Mouse (Mus musculus): ENCODE measurements at regions not wholly inside any gene's neighbourhood (a gene's known extent, or its start where the extent isn't known, plus 50 kb on each side); places are given as distances from the start of the nearest gene placed in this dataset.

DNA sequence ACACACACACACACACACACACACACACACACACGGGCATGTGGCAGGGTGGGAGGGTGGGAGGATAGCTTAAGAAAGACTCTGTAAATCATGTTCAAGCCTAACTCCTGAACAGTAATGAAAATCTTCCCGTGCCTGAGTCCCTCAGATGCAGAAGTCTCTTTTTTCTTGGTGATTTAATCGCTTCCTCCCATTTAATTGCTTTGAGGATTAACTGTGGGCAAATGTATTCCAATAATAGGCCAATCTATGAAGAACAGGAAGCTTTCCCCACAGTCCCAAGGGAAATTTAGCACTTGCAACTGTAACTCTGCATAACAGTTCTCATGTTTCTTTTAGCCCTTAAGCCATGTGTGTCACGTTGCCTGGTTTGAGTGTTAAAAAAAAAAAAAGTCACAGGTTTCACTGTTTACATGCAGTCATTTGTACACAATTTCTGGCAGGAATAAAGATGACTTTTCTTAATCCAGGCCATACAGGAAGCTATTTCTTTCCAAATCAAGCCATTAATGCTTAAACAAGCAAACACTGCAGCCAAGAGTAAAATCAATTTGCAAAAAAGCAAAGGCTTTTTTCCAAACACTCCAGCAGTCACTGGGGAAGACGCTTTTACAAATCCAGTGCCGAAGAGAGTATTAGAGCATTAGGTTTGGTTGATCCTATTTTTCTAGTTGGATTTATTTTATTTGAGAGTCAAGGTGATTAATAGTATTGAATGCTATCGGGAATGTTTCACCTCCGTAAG, 370.8 kb upstream of the Atp2b1 start:
- intact Hi-C loops (cut with DNase I) = no loop called here
- no peak for DNase-seq

DNA sequence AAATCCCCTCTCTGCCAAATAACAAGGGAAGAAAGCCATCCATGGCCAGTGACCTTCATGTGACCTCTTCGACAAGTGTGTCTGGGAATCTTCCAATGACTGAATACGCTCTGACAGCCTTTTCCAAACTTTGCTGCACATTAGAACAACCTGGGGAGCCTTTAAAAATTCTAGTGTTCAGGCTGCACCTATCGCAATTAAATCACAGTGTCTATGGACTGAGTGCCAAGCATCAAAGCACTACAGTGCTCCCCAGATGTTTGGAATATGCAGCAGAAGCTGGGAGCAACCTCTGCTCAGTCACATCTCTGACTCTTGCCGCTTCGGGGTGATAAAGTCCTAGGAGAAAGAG, 370.2 kb upstream of the Atp2b1 start:
- intact Hi-C loops (cut with DNase I) = no loop called here
- peak in 1 of 2 experiments; percentile 21 for DNase-seq

DNA sequence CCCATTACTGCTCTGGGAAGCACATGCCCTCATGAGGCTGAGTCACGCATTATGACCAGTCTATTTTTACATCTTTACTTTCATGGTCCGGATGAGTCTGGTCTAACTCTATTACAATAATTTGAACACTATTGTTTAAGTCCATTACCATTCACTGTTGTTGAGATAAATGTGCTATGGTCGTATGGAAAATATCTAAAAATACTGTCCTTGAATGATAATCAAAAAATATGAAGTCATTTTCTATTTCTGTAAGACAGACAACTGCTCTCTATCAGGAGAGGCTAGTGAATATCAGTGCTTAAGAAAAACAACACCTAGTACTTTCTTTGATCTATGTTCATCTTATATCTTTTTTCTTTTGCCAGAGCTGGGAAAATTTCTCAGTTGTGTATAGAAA, 359.6 kb upstream of the Atp2b1 start:
- intact Hi-C loops (cut with DNase I) = no loop called here
- no peak for DNase-seq

DNA sequence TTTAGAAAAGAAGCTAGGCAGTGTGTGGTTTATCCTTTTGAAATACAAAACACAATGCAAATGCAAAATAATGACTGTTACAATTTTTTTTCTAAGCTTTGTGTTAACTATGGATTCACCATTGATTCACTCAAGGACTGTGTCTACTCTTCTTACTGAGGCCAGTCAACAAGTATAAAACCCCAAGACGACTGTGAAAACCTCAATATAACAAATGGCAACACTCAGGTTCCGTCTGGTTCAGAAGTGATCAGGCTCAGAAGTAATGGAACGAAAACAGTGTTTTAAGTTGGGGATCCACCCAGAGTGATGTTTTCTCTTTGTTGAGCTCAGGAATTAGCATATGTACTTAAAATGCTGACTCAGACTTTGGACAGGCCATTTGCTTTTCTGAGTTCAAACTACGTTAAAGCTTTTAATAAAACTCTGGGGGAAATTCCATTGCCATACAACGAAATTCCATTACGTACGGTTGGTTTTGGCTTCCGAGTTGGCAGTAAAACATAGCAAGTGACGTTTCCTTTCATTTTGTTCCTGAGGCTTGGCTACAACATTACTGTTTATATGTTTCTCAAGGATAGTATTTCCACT, 356.6 kb upstream of the Atp2b1 start:
- intact Hi-C loops (cut with DNase I) = no loop called here
- DNase-seq = no peak

DNA sequence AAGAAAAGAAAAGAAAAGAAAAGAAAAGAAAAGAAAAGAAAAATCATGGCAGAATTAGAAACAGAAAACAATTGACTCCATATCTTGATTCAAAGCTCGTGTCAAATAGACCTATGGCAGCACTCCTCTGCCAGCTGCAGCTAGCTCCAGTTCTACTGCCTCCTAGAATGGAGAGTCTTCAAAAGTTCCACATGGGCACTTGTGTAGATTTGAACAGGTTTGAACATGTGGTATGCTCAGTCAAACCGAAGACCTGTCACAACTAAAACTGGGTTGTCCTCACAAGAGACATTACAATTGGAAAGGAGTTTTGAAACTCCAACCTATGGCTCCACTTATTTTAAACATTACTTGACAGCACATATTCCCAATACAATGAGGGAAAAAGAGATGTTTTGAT, 355.6 kb upstream of the Atp2b1 start:
- DNase-seq = no peak
- intact Hi-C loops (cut with DNase I) = no loop called here

DNA sequence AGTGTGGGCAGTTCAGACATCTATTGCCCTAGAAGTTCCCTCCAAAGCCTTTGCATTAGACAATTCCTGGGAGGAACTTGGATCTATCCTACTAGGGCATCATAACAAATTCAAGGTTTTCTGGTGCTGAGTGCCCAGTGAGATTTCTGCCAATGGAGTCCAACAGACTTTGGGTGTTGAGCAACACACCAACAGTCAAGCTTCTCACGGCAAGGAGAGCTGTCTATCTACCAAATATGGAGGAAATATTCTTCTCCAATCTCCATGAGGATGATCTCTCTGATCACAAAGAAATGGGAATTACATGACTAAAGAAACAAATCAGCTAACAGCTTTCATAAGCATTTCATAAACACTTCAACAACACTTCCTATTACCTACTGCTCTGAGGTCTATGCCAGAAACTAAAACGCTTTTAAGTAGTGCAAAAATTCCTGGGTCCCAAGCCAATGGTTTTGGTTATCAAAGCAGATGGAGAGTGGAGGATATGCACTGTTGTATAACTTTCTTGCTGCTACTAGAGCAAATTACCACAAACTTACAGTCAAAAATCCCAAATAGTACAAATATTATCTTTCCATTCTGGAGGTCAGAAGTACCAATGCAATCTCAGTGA, 351.8 kb upstream of the Atp2b1 start:
- DNase-seq = no peak
- intact Hi-C loops (cut with DNase I) = loop anchor here (10.0 kb wide), 1 partner anchor 452 kb away; no protein-coding TSS in a partner anchor

DNA sequence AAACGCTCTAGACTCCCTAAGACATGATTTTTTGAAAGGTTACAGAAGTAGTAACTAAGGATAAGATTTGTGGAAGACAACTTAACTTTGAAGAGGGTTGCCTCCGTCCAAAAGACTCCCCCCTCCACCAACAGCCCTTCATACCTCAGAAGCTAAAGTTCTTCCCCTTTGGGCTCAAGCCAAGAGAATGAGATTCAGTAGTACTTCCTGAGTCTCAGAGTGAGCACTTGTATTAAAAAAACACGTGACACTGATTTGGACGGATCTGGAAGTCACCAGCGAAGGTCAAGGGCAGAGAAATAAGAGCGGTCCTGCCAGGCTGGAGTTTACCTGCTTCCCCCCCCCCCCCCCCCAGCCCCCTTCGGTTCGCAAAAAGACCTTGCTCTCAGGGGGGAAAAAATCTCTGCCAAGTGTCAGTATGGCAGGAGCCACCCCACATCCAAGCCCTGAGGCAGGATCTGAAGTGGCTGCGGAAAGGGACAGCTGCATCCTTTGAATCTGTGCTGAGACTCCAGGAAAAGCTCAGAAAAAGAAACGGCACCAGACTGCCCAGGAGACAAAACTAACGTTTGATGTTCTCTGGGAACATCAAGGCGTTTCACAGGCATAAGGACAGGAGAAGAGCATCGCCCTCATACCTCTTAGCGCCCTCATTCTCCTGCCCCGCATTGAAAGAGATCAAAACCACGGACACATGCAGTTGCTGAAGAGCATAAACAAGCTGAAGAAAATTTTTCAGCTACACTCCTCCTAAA, 341.2 kb upstream of the Atp2b1 start:
- DNase-seq = no peak
- intact Hi-C loops (cut with DNase I) = no loop called here

DNA sequence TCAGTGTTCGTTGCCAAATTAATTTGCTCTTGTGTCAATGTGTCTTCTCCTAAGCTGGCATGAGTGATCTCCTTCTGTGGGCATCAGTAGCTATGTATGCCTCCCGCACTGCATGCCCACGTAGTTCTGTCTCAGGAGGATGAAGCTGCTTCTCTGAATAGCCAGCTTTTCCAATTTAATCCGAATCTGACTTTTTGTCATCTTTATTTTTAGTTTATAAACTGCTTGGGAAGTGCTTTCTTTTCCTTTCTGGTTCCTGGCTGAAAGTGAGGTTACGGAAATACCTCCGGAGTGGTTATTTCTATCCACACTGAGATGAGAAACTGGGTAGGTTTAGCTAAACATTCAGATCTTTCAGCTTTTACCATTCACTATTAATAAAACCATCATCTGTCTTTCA, 337.2 kb upstream of the Atp2b1 start:
- DNase-seq = no peak
- intact Hi-C loops (cut with DNase I) = no loop called here

DNA sequence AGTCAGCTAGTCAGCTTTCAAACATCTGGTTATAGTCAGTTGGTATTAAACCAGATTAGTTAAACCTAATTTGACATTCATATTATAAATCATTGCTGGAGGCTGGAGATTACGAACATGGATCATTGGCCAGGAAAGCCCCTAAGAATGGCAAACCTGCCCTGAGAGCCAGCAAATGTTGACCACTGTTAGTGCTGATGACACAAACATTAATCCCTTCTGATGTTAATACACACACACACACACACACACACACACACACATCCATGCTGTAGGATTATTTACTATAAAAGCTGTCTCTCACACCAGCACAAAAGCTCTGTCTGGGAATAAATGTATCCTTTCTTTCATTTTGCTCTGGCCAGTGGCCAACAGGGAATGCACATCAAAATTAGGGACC, 329.4 kb upstream of the Atp2b1 start:
- no peak for DNase-seq
- intact Hi-C loops (cut with DNase I) = no loop called here

DNA sequence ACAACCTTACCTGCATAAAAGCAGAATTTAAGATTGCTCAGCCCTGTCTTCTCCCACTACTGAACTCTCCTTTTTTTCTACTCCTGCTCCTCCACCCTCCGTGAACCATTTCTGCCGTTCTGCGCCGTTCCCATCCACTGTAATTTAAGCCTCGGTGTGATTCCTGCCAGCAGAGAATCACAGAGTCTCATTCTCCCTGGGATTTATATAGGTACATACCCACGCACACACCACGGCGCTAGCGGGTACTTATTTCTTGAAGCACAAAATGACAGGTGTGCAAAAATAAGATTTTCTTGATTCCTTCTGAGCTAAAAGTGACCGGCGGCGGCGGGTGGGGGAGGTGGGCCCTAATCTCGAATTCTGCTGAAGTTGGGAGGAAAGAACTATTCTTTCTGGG, 324.5 kb upstream of the Atp2b1 start:
- intact Hi-C loops (cut with DNase I) = no loop called here
- DNase-seq = no peak

DNA sequence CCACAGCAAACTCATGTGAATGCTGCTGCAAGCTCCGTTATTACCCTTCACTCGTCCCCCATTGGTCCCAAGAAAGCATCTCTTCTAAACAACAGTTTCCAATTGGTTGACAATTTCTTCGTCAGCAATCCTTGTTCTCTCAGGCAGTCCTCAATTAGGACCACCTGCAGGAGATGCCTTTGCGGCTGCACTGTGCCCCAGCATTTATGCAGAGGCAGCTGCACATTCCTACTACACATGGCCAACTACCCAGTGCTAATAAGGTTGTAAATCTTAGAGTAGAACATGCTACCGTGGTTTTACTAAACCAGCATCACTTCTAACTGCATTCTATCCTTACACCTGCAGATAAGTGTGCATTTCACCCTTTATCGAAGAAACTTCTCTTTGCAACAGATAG, 322.1 kb upstream of the Atp2b1 start:
- no peak for DNase-seq
- intact Hi-C loops (cut with DNase I) = no loop called here

DNA sequence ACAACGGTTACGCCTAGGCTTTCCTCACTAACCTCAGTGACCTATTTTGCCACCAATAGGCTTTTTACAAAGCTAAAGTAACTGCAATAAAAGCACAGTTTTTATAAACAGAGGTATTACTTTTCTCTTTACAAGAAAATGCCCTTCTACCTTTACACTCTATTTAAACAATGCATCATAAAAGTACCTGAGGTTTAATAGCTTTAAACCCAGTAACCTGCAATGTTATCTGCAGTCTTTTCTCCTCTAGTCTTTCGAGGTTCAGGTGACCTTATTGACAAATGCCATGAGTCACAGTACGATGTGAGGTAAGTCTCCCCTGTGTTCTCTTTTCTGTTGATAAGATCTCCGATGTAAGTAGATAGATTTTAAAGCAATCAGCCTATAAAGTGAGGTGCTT, 320.3 kb upstream of the Atp2b1 start:
- intact Hi-C loops (cut with DNase I) = no loop called here
- no peak for DNase-seq

DNA sequence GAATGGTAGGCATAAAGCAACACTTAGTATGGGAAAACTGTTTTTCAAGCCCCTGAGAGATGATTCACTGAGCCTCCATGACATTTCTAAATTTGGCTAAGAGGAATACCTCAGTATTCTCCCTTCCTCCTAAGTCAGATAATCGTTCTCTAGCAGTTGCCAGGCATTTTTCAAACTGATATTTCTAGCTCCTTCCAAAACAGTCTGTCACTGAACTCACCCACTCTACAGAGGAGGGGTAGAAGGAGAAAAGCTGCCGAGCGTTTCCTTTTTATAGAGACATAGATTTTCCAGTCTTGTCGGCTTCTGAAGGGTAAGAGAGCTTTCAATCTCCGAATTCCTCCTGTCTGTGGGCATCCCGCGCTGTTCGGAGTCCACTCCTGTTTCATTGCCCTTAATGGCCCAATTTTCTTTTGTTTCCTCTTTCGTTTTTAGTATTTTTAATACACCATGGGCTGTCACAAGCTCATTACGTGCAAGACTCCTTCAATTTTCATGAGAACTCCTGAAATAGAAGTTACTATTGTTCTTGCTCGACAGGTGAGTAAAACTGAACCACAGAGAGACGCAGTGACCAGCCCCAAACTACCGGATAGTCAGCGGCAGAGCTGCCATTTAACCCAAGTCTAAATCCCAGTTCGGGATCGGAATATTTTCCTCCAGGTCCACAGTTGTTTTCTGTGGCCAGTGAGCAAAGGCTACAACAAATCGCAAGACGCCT, 305.8 kb upstream of the Atp2b1 start:
- DNase-seq = no peak
- intact Hi-C loops (cut with DNase I) = no loop called here

DNA sequence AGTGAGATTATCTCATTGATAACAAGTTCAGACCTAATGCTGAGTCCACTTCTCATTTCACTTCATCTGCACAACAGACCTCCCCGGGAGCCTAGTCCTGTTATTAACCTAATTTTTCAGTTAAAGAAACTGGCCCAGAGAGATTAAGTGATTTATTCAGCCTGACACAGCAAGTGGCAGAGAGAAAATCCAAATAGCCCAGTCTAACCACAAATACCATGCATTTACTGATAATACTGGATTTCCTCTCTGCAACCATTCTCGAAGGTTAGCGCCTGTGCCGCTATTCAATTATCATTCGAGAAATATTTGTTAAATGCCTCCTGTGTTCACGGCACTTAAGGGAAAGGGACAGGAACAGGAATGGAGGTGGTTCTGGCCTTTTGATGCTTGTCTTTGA, 303.5 kb upstream of the Atp2b1 start:
- intact Hi-C loops (cut with DNase I) = no loop called here
- no peak for DNase-seq

DNA sequence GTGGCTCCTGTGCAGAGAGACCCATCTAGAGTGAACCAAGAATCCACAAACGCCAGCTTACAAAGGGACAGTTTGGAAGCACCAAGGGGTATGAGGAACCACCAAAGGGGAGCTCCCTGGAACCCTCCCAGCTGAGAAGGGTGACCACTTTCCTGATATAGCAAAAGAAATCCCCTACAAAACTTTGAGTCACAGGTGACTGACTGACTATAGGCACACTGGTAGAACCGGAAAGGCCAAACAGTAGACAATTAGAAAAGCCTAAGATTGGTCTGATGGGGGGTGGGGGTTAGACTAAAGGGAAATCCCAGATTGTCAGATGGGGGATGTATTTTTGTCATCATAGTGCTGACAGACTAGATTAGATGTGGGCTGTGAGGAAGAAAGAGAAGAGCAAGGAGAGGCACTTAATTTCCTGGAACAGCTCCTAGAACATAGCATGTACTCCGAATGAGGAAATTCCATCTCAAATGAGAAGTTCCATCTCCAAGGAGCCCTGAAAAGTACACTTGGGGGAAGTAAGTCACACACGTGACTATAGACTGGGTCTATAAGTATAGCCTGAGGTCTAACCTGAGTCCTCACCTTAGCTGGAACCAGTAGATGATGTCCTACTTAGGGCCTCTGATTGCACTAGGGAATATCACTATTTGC, 302.4 kb upstream of the Atp2b1 start:
- no peak for DNase-seq

DNA sequence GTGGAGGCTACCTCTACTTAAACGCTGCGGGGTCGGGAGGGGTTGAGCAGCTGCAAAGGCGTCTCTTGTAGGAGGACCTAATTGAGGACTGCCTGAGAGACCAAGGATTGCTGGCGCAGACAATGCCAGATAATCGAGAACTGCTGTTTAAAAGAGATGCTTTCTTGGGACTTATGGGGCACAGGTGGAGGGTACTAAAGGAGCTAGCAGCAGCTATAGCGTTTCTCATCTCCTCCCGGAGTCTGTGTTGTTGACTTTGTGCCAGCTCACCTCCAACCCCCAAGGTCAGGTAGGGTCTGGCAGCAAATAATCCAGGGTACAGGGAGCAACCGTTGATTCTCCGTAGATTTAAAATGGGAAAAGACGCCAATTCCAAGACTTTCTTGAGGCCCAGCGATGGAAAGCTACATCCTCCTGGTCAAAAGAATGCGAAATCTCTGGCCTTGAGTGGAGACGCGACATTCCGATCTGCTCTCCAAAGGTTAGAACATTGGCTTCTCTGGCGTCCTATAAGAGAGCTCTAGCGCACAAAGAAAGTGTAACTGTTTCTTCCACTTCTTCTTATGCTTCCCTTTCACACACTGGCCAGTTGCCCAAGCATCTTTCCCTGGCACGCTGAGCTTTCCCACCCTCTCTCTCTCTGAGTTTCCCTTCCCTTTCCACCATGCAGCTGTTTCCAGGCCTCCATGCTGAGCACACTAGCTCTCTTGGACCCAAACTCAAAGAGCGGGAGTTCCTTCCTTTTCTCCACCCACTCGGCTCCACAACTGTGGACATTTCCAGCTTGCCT, 295.3 kb upstream of the Atp2b1 start:
- DNase-seq = peak; percentile 67
- intact Hi-C loops (cut with DNase I) = no loop called here

More for the DNA sequence above, 302.4 kb upstream of the Atp2b1 start:
- intact Hi-C loops (cut with DNase I) = no loop called here

DNA sequence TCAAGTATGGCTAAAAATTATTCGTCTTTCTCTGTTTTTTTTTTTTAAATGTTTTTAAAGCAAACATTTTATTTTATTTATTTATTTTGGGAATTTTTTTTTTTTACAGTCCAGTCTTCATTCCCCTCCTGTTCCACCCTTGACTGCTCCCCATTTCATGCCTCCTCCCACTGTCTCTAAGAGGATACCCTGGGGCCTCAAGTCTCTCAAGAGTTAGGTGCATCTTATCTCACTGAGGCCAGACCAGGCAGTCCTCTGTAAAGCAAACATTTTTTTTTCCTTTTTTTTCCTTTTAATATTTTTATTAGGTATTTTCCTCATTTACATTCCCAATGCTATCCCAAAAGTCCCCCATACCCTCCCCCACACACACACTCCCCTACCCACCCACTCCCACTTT, 290.1 kb upstream of the Atp2b1 start:
- no peak for DNase-seq
- intact Hi-C loops (cut with DNase I) = no loop called here

DNA sequence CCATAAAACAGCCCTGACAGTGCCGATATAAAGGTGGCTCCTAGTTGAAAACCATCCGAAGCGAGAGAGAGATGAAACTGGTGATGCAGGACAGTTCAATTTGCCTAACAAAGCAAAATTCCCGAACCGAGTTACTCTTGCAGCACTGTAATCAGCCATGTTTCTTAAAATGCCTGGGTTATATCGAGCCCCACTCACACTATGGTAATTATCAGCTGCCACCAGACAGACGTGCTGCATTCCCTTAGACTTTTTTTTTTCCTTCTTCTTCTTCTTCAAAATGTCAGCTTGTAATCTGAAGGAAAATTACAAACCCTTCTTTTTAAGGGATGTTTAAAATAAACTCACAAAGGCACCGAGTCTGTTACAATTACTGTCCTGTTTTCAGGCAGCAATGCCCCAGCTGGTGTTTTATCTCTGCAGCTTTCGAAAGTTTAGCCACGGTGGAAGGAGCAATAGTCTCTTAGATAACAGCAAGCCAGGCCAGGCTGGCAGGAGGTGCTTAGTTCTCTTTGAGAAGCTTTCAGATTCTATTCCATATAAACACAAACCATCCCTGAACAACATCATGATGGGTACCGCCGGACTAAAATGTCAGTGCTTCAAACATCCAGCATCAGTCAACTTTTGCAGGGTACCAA, 289.4 kb upstream of the Atp2b1 start:
- intact Hi-C loops (cut with DNase I) = no loop called here

DNA sequence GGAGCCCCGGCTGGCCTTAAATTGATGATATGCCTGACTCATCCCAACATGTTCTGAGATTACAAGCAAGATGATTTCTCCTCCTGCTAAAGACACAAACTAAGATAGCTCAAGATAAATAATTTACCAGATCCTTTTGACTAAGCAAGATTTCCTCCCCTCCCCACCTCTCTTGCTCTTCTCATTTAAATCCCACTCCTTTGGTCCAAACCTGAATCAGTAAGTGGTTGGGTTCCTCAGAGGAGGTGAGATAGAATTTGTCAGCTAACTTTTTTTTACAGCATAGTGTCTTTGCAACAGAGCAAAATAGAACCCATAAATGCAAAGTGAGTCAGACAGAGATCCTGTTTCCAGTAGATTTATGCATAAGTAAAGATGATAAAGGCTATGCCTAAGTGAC, 286.0 kb upstream of the Atp2b1 start:
- intact Hi-C loops (cut with DNase I) = no loop called here
- no peak for DNase-seq

More for the DNA sequence above, 289.4 kb upstream of the Atp2b1 start:
- DNase-seq = no peak
